Mouse (Mus musculus) kidney, adult 8-10 months (tissue): Measurements from ENCODE around the gene Arpc2.

Experiments used
- DNase-seq, 2 experiments: peaks; one replicate each; pipeline ENCODE4 v3.0.0; 2022

Arpc2 gene

DNA sequence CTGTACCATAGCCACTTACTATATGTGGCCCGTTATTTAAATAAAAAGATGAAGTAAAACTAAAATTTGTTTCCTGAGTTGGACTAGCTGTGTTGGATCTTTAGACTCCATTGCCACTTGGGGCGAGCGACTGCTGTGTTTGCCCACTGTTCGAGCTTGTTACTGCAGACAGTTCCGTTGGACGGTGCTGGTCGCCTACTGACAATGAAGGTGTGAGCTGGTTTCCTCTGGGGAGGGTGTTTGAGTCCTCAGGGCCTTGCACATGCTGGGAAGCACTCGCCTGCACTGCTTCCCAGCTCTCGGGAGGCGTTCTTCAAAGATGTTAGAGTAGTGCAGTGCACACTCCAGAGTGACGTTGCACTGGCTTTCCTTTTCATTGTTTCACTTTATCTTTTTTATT lies 3.7 kb downstream of the Arpc2 start:
- no peak for DNase-seq

DNA sequence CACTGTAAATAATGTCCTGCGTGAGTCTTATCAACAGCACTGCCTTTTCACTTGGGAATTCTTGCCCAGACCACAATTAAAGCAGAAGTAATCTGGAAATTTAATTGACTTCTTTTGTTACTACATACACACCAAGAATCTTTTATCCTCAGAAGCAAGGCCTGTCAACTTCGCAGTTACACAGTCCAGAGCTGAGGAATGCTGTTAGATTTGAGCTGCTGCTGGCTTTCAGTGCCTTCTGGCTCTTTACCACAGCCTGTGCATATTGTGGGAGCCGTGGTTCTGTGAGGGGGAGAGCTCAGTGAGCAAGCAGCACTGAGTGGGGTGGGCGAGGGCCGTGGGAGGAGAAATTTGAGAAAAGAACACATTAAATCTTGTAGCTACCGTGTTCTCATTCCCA lies 4.4 kb downstream of the Arpc2 start:
- no peak for DNase-seq

DNA sequence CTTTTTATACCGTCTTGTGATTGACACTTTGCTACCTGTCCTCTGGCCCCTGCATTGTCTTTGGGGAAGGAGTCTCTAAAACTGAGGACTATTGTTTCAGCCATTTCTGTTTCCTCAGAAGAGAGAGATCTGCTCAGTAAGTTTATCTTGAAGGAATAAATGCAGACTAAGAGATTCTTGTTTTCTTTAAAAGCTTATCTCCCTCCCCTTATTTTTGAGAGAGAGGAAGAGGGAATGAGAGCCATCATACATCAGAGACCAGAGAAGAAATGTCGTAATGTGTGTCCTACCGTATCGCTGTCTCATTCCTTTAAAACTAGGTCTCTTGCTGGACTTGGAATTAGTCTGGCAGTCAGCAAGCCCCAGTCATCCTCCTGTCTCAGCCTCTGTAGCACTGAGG lies 4.9 kb downstream of the Arpc2 start:
- DNase-seq: no peak

DNA sequence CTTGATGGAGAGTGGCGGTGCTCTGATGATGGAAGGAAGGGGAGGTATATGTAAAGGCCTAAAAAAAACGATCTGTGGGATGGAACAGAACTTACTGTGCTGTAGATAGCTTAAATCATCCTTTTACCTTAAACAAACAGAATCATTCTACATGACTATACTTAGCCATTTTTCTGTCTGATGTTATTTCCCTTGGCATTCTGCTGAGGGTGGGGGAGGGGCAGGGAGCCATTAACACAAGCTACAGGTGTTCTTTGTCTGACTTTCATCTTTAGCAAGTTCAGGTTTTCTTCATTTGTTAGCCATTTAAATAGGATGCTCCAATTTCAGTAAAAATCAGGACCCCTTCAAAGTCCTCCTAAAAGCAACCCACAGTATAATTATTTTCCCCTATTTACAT lies 9.6 kb downstream of the Arpc2 start:
- DNase-seq: no peak

DNA sequence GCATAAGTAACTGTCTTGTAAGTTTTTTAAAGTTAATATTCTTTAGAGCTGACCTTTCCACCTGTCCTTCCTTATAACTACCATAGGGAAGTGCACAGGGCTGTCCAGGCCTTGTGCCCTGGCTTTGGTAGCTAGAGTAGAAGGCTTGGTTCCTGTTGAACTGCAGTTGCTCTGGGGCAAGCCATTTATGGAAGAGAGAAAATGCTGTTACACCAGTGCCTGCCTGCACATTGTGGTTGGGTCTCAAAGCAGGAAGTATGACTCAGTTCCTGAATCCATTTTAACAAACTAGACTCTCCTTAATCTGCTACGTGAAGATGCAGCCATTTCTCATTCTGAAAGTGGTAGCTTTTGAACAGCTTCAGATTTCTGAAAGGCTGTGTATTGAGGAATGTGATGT lies 12.9 kb downstream of the Arpc2 start:
- DNase-seq: peak; percentile 43 to 61

DNA sequence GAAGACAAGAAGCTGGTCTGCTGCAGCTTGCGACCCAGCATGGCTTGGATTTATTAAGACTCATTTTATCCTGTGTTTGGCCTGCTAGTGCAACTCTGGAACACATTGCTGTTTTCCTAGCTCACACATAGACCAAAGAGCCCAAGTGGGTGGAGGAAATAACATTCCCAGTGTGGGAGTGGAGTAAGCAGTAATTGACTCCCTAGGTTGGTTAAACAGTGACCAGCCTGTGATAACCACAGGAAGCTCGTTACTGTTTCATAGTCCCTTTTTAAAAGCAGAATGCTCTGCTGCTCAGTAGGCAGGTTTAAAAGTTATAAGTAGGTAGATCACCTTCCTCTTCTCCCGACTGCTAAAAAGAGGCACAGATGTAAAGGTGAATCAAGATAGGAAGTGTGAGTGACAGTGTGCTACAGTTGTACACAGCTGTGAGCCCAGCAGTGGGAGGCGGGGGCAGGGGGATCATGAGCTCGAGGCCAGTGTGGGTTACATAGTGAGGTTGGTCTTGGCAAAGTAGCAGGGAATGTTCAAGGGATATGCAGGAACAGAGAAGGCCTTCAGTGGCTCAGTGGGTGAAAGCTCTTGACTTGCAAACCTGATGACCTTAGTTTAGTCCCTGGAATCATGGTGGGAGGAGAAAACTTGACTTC lies 13.6 kb downstream of the Arpc2 start:
- DNase-seq: peak; percentile 65 to 83

DNA sequence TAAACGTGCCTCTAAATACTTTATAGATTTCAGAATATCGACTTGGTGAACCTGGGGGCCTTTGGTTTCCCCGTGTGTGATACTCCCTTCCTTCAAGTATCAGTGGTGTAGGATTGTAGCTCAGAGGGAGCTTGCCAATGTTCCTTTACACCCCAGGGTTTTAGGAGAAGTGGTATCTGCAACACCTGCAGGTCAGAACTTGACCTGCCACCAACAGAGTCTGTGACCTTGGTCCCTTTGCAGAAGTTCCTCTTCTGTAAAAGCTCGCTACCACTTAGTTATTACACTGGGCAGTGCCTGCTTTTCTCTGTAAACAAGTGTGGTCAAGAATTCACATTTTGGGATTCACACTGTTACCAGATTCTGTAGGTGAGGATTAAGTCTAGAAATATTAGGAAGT lies 14.2 kb downstream of the Arpc2 start:
- no peak for DNase-seq

DNA sequence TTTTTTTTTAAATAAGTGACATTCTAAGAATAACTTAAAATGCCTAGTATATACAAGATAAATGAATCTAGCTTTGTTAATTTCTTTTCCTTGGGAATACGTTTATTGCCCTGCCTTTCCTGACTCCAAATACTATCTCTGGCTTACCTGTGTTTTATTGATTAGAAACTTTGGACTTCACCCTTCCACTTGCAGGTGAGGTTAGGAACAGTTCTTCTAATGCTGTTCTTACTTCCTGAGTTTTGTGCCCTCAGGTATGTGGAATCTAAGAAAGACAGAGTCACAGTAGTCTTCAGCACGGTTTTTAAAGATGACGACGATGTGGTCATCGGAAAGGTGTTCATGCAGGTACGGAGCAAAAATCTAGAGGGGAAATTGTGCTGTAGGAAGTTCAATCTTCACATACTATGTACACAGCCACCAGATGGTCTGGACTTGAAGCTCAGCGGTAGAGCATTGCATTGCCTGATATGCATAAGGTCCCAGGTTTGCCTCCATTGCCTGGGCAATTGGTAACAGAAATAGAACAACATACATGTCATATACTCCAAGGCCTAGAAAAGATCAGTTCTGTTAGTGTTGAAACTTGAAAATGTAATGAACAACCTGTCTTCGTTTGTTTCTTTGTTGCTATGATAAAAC lies 19.9 kb downstream of the Arpc2 start:
- DNase-seq: no peak

DNA sequence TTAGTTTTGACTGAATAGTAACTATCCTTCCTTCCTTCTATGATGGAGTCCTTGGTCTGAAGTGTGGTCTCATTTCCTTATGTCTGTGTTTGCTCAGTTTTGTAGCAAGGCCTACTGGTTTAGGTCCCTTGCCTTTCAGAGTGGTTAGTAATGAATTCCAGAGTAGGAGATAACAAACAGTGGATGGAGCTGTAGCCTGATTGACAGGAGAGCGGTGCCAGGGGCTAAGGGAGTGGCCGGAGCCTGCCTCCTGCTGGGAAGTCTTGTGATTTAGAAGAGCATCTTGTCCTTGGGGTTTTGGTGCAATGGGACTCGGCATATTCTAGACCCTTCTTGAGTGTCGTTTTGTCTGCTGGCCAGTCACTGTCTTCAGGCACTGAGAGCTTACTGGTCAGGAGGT lies 20.9 kb downstream of the Arpc2 start:
- no peak for DNase-seq

DNA sequence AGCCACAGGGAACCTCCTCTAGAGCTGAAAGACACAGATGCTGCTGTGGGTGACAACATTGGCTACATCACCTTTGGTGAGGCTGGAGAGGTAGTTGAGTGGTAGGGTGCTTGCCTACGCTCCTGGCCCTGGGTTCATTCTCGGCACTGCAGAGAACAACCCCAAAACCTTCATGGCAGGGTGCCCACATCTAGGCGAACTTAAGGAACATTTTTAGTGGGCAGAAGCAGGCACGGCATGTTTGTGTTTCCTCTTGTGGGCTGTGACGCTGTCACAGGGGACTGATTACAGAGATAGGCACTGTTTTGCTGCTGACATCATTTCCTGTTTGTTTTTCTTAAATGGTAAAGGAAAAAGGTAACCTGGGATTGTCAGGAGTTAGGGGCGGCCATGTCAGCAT lies 26.6 kb downstream of the Arpc2 start:
- DNase-seq: no peak

DNA sequence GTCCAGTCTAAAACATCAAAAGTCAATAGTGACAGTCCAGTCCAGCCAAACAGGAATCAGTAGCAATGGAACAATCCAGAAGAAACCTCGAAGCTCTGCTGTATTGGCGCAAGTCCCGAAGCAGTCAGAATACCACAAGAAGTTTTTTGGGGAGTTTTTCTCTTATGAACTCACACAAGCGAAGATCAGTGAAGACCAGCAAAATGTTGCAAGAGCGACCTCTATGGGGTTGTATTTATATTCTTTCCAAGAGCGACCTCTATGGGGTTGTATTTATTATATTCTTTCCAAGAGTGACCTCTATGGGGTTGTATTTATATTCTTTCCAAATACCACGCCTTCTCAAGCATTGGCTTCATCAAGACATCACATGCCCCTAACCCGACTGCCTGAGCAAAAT lies 32.9 kb downstream of the Arpc2 start:
- no peak for DNase-seq

DNA sequence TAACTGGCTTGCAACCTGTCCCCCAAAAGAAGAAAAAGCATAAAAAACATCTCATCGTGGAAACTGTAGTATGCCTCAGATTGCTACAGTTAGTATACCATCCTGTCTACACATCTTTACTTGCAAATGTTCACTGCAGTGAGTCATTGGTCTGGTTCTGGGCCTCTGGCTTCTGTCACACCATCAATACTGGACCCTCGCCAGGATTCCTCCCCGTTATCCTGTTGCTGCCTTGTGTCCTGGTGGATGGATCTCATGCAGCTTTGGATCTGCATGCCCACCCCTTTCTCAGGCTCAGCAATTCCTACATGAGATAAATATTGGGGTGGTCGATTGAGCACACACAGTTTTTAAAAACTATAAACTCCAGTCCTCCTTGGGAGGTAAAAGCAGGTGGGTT lies 35.8 kb downstream of the Arpc2 start:
- no peak for DNase-seq

DNA sequence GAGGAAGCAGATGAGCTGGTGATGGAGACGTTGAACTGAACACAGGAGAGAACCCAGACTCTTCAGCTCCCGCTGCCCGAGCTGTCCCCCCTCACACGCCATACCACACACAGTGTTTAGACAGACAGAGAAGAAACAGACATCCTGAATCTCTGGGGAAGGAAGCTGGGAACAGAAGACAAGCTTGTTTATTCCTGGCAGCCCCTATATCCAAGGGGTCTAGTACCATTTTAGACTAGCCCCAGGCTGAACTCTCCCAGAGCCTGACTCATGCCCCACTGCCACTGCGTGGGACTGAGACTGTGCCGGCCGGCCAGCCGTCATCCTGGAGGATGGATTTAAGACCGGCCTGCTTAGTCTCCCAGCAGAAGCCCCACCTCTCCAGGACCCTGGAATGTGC lies 39.1 kb downstream of the Arpc2 start:
- no peak for DNase-seq

DNA sequence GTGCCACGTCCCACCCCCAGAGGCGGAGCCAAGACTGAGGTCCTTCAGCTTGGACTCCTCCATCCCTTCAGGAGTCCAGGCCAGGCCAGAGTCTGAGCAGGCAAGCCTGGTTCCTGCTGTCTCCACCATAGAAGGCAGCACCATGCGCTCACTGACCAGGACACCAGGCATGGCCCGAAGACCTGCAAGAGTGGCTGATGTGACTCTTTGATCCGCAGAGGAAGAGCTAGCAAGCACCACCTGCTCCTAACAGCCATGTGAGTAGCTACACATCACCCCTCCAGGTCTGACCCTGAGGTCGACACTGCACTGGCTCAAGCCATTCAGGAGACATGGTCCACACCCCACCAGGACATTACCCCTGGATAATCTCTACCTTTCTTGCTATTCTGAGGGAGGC lies 41.2 kb downstream of the Arpc2 start:
- DNase-seq: no peak

DNA sequence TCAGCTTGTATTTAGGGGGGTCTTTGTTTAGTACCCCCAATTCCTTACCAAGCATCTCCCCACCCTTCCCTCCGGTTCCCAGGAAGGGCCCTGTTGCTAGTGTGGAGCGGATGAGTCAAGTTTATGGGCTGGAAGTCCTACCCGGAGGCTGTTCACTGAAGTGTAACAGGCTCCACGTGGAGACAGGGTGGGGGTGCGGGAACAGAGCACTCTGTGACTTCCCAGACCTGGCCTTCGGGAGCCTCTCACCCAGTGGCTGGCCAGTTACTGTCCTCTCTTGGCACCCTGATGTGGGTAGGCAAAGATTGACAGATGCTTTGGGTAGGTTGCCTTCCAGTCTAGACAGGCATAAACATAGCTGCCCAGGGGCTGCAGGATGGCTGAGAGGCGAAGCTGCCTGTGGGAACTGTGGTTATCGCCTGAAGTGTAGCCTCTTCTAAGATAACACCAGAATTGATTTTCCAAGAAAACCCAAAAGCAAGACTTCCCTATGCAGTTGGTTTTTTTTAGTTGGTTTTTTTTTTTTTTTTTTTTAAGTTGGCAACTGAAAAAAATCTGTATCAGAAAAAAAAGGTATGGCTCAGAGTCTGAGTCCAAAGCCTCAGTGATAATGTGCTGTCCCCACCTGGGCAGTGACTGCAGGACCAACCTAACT lies 42.1 kb downstream of the Arpc2 start:
- DNase-seq: peak; percentile 71 to 77

DNA sequence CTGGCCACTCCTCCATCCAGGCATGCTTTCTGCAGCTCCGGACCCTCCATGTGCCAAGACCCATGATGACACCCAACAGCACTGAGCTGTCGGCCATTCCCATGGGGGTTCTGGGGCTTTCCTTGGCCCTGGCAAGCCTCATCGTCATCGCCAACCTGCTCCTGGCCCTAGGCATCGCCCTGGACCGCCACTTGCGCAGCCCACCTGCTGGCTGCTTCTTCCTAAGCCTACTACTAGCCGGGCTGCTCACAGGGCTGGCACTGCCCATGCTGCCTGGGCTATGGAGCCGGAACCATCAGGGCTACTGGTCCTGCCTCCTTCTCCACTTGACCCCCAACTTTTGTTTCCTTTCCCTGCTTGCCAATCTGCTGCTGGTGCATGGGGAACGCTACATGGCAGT lies 42.7 kb downstream of the Arpc2 start, which contains the start of gene Gpbar1:
TSS of gene Gpbar1 (plus strand) at position 13 of the 400 bp plus-strand sequence.
- DNase-seq: no peak

DNA sequence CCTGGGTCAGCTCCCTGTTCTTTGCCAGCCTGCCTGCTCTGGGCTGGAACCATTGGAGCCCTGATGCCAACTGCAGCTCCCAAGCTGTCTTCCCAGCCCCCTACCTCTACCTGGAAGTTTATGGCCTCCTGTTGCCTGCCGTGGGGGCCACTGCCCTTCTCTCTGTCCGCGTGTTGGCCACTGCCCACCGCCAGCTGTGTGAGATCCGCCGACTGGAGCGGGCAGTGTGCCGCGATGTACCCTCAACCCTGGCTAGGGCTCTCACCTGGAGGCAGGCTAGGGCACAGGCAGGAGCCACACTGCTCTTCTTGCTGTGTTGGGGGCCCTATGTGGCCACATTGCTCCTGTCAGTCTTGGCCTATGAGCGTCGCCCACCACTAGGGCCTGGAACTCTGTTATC lies 43.1 kb downstream of the Arpc2 start:
- no peak for DNase-seq

DNA sequence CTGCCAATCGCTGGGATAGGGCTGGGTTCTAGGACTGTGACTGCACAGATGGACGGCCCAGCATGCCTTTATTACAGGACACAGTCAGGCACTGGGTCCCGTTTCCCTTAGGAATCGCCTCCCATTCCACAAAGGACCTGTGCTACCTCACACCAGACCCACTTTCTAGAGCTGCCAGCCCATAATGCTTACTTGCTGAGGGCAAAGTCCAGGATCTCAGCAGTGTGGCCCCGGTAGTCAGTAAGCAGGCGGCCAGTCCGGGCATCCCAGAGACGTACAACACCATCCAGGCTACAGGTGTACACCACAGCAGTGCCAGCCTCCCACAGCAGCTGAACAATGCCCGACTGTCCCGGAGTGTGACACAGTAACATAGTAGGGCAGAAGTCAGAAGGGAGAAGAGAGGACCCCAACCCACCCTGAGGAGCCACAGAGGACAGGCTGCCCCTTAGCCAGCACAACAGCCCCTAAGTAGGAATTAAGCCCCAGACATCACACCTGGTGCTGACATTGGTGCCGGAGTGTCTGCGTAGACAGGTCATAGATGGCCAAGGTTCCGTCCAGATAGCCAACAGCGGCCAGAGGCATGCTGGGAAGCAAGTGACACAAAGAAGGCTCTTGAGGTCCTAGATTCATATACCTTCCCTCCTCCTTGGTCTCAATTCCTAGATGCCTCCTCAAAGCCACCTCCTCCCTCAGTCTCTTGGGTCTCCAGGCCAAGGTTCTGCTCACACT lies 44.9 kb downstream of the Arpc2 start:
- DNase-seq: no peak

DNA sequence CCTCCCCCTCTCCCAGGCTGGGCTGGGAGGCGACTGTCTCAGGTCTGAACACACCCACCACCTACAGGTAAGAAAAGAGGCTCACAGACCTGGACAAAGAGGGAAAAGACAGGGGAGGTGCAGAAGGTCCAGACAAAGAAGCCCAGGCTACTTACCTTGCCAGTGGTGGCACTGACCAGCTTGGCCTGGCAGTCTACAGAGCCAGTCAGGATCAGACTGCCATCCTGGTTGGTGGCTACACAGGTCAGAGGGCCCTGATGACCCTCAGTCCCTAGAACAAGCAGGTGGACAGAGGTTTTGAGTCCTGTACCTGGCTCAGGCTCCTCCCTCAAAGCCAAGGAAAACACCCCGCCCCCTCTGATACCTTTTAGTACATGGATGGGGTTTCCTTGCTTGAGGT lies 45.5 kb downstream of the Arpc2 start:
- DNase-seq: no peak

DNA sequence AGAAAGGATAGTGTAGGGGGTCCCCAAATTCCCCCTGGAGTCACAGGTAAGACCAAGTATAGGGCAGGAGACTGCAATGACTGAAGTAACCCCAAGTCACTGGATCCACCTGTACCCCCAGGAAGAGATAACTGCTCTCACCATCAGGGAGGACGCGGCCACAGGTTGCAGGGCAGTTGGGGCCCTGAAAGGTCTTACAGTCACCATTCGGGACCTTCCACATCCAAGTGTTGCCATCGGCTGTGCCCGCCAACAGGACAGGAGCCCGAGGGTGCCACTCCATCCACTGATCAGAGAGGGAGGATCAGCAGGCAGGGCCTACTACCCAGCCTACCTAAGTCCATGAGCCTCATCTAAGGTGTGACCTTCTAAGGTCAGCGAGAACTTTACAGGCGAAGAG lies 46.0 kb downstream of the Arpc2 start:
- no peak for DNase-seq

DNA sequence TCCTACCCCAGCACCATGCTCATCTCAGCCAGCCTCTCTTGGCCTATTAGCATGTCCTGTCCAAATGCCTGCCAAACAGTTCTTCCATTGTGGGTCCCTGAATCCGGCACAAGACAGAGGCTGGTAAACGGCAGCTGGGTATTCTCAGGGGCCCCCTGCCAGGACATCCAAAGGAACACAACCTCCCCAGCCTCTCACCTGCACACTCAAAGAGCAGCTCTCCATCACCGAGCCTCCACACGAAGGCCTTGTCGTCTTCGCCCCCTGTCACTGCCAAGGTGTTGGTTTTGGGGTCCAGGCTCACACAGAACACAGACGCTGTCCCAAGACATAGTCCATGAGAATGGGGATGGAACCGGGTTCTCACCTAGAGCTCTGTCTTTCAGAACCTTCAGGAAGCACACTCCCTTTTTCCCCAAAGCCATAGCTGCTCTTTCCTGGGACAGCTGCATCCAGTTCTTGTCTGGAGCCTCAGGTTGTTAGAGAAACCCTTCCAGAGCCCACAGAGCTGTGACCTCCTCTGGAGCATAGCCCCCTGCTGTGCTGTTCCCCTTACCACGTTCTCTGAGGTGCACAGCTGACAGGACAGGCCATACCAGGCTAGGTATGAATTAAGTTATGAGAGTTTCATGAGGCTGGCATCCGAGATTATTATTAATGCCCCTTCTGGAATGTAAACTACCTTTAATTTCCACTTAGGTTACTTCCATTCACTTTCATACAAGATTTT lies 47.2 kb downstream of the Arpc2 start:
- DNase-seq: no peak

DNA sequence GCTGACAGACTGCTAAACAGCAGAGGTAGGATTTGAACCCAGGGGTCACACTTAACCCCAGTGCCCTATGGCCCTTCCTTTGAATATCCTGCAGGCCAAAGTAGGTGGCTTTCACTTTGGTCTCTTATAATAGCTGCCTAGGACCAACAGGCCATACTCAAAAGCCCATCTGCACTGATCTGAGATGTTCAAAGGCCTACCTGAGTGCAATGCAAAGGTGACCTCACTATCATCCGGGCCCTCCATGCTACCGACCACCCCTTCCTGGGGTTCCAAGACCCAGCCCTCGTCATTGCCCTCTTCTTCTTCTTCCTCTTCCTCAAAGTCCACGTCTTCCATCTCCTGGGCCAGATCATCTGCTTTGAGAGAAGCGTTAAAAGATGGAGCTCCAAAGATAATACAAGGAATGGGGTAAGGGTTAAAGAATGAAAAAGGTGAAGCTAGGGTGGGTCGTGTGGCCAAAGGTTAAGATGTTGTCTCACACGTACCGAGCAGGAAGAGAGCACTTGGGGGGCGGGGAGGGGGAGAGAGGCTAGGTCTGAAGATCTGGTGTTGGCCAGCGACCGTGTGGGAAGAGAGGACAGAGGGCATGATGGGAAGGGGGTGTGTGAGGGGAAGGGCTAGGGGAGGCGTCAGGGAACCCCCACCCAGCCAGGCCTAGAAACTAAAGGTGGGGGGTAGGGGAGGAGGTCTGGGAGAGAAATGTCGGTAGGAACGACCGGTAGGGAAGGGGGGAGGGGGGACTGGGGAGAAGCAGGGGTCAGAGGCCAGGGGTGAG lies 48.0 kb downstream of the Arpc2 start:
- peak; percentile 72 to 75 for DNase-seq
